Mouse (Mus musculus): Measurements from ENCODE around the gene Bola3. TPM values are rescaled to one million over a fixed set of nuclear protein-coding genes. Genes with fewer than 3 reads are reported as not detected.

The Bola3 gene
- polyA plus RNA-seq (2012; rRNA removed) = 60.8 and 62.6 TPM in 2 replicates

GRCm38 (mm10) chr6:83348873-83349272 is at the start of gene Bola3:
TSS of gene Bola3 (plus strand) at chr6:83349147.
- peak within 1 kb of the TSS; percentile 76 for H3K4me3 ChIP-seq (ENCODE audit: insufficient read depth, low read length)
- H3K4me1 ChIP-seq (ENCODE audit: control insufficient read depth, insufficient read depth, low read length) = peaks cover 2% of the 10 kb centered on the region; the same call in 1 of the 2 replicates
- no peak for TF ChIP-seq CTCF (IDR thresholded peaks at IDR 0.05; ENCODE audit: extremely low read depth, insufficient read depth, low read length)
- no peak for TF ChIP-seq POLR2A (IDR thresholded peaks at IDR 0.05; ENCODE audit: extremely low read depth, insufficient read depth, low read length)
- no peak within 1 kb of the TSS for H3K27ac ChIP-seq (ENCODE audit: insufficient read depth, low read length)

GRCm38 (mm10) chr6:83300447-83301229 is 48.3 kb upstream of the Bola3 start:
- TF ChIP-seq POLR2A (IDR thresholded peaks at IDR 0.05; ENCODE audit: extremely low read depth, insufficient read depth, low read length) (no peak), CTCF (IDR thresholded peaks at IDR 0.05; ENCODE audit: extremely low read depth, insufficient read depth, low read length) (no peak)
- Histone ChIP-seq H3K27ac (ENCODE audit: insufficient read depth, low read length) (no peak overlapping the region), H3K4me1 (ENCODE audit: control insufficient read depth, insufficient read depth, low read length) (no peaks in the 10 kb centered on the region), H3K4me3 (ENCODE audit: insufficient read depth, low read length) (no peak overlapping the region)

GRCm38 (mm10) chr6:83301294-83301693 is 47.7 kb upstream of the Bola3 start:
- Histone ChIP-seq H3K4me3 (ENCODE audit: insufficient read depth, low read length) (no peak overlapping the region), H3K4me1 (ENCODE audit: control insufficient read depth, insufficient read depth, low read length) (no peaks in the 10 kb centered on the region), H3K27ac (ENCODE audit: insufficient read depth, low read length) (no peak overlapping the region)
- no peak for TF ChIP-seq CTCF (IDR thresholded peaks at IDR 0.05; ENCODE audit: extremely low read depth, insufficient read depth, low read length)

GRCm38 (mm10) chr6:83302264-83302663 is 46.7 kb upstream of the Bola3 start:
- no peak overlapping the region for H3K4me3 ChIP-seq (ENCODE audit: insufficient read depth, low read length)
- H3K27ac ChIP-seq (ENCODE audit: insufficient read depth, low read length) = no peak overlapping the region
- H3K4me1 ChIP-seq (ENCODE audit: control insufficient read depth, insufficient read depth, low read length) = no peaks in the 10 kb centered on the region
- TF ChIP-seq CTCF (IDR thresholded peaks at IDR 0.05; ENCODE audit: extremely low read depth, insufficient read depth, low read length) = no peak

GRCm38 (mm10) chr6:83309017-83309416 is 39.9 kb upstream of the Bola3 start:
- Histone ChIP-seq H3K4me3 (ENCODE audit: insufficient read depth, low read length) (no peak overlapping the region), H3K4me1 (ENCODE audit: control insufficient read depth, insufficient read depth, low read length) (no peaks in the 10 kb centered on the region), H3K27ac (ENCODE audit: insufficient read depth, low read length) (no peak overlapping the region)
- TF ChIP-seq POLR2A (IDR thresholded peaks at IDR 0.05; ENCODE audit: extremely low read depth, insufficient read depth, low read length) (no peak), CTCF (IDR thresholded peaks at IDR 0.05; ENCODE audit: extremely low read depth, insufficient read depth, low read length) (no peak)

GRCm38 (mm10) chr6:83311206-83311605 is 37.7 kb upstream of the Bola3 start:
- Histone ChIP-seq H3K27ac (ENCODE audit: insufficient read depth, low read length) (no peak overlapping the region), H3K4me3 (ENCODE audit: insufficient read depth, low read length) (no peak overlapping the region), H3K4me1 (ENCODE audit: control insufficient read depth, insufficient read depth, low read length) (no peaks in the 10 kb centered on the region)
- TF ChIP-seq CTCF (IDR thresholded peaks at IDR 0.05; ENCODE audit: extremely low read depth, insufficient read depth, low read length) (no peak), POLR2A (IDR thresholded peaks at IDR 0.05; ENCODE audit: extremely low read depth, insufficient read depth, low read length) (no peak)

- Histone ChIP-seq H3K27ac (ENCODE audit: insufficient read depth, low read length) (no peak overlapping the region), H3K4me1 (ENCODE audit: control insufficient read depth, insufficient read depth, low read length) (no peaks in the 10 kb centered on the region), H3K4me3 (ENCODE audit: insufficient read depth, low read length) (no peak overlapping the region)
- no peak for TF ChIP-seq CTCF (IDR thresholded peaks at IDR 0.05; ENCODE audit: extremely low read depth, insufficient read depth, low read length)
- TF ChIP-seq POLR2A (IDR thresholded peaks at IDR 0.05; ENCODE audit: extremely low read depth, insufficient read depth, low read length) = no peak
Observed at GRCm38 (mm10) chr6:83312021-83312420, 36.9 kb upstream of the Bola3 start.

GRCm38 (mm10) chr6:83312514-83312913 is 36.4 kb upstream of the Bola3 start:
- no peak overlapping the region for H3K27ac ChIP-seq (ENCODE audit: insufficient read depth, low read length)
- no peaks in the 10 kb centered on the region for H3K4me1 ChIP-seq (ENCODE audit: control insufficient read depth, insufficient read depth, low read length)
- TF ChIP-seq POLR2A (IDR thresholded peaks at IDR 0.05; ENCODE audit: extremely low read depth, insufficient read depth, low read length) (no peak), CTCF (IDR thresholded peaks at IDR 0.05; ENCODE audit: extremely low read depth, insufficient read depth, low read length) (no peak)
- no peak overlapping the region for H3K4me3 ChIP-seq (ENCODE audit: insufficient read depth, low read length)

GRCm38 (mm10) chr6:83315293-83315692 is 33.7 kb upstream of the Bola3 start:
- TF ChIP-seq POLR2A (IDR thresholded peaks at IDR 0.05; ENCODE audit: extremely low read depth, insufficient read depth, low read length) (no peak), CTCF (IDR thresholded peaks at IDR 0.05; ENCODE audit: extremely low read depth, insufficient read depth, low read length) (no peak)
- Histone ChIP-seq H3K27ac (ENCODE audit: insufficient read depth, low read length) (no peak overlapping the region), H3K4me1 (ENCODE audit: control insufficient read depth, insufficient read depth, low read length) (no peaks in the 10 kb centered on the region), H3K4me3 (ENCODE audit: insufficient read depth, low read length) (no peak overlapping the region)

GRCm38 (mm10) chr6:83316022-83316421 is 32.9 kb upstream of the Bola3 start:
- TF ChIP-seq CTCF (IDR thresholded peaks at IDR 0.05; ENCODE audit: extremely low read depth, insufficient read depth, low read length) = no peak
- no peak for TF ChIP-seq POLR2A (IDR thresholded peaks at IDR 0.05; ENCODE audit: extremely low read depth, insufficient read depth, low read length)
- no peaks in the 10 kb centered on the region for H3K4me1 ChIP-seq (ENCODE audit: control insufficient read depth, insufficient read depth, low read length)
- H3K4me3 ChIP-seq (ENCODE audit: insufficient read depth, low read length) = 0 out of 2 replicates have a peak overlapping the region, but pooled peaks have one; percentile 4
- H3K27ac ChIP-seq (ENCODE audit: insufficient read depth, low read length) = no peak overlapping the region
